ENCODE assay signal across 14 mouse cellular contexts in the genomic region with DNA sequence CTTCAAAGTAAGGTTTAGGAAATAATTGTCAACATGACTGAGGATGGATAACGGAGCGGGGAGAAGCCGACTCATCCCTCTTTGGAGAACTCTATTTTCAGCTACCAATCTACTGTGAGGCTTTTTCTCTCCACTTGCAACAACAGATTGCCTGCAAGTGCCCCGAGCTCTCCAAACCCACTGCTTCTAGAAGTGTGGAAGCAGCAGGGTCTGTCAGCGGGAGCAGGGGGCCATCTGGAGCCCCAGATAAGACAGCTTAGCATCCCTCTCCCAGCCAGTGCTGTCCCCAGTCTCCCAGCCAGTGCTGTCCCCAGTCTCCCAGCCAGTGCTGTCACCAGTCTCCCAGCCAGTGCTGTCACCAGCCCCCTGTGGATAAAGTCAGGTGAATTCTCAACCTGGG. TPM values are rescaled to one million over a fixed set of nuclear protein-coding genes. Genes with fewer than 3 reads are reported as not detected.
DNase-seq lines count a peak whose midpoint lies in the region; ATAC-seq lines count a peak whose summit lies in the region.
"Had no signal": no experiment of that assay in that cellular context is flagged by ENCODE, and none has a peak within 500 bp of the region (broad histone marks: within the 10 kb centered on the region; RNA-seq: fewer than 3 reads in every experiment).

No protein-coding gene starts in this region.

- H3K27me3 ChIP-seq in hindbrain, embryonic 15.5 days, result no peaks in the 10 kb centered on the region
- H3K27me3 ChIP-seq in hindbrain, embryonic 11.5 days (ENCODE audit: control insufficient read depth, insufficient read depth, low read length), result no peaks in the 10 kb centered on the region

- H3K4me3 ChIP-seq in hindbrain, embryonic 15.5 days, result no peak overlapping the region
- no peak overlapping the region for H3K4me3 ChIP-seq in hindbrain, embryonic 11.5 days (ENCODE audit: low read depth, low read length)
- H3K4me3 ChIP-seq: kidney, embryonic 15.5 days; layer of hippocampus, adult 2 months; midbrain, embryonic 10.5 days had no signal

- no peaks in the 10 kb centered on the region for H3K36me3 ChIP-seq in hindbrain, embryonic 15.5 days
- no peaks in the 10 kb centered on the region for H3K36me3 ChIP-seq in hindbrain, embryonic 11.5 days (ENCODE audit: control insufficient read depth, insufficient read depth, low read length)
- H3K36me3 ChIP-seq: kidney, embryonic 15.5 days; midbrain, embryonic 10.5 days had no signal

- ATAC-seq in hindbrain, embryonic 15.5 days (ENCODE audit: low FRiP score, low read depth), result peak; percentile 19; the same call in 1 of the 2 replicates
- no peak for ATAC-seq in hindbrain, embryonic 11.5 days (ENCODE audit: low FRiP score)
- ATAC-seq in activated CD4-positive, CD25-positive, alpha-beta regulatory T cell, adult 4 months, result no peak

- H3K9me3 ChIP-seq in hindbrain, embryonic 15.5 days, result no peaks in the 10 kb centered on the region
- H3K9me3 ChIP-seq in hindbrain, embryonic 11.5 days (ENCODE audit: control insufficient read depth, low read length), result no peaks in the 10 kb centered on the region
- H3K9me3 ChIP-seq: kidney, embryonic 15.5 days; midbrain, embryonic 10.5 days had no signal

- no peak for DNase-seq in hindbrain, embryonic 11.5 days (ENCODE audit: low spot score)
- peak; percentile 37 to 44 for DNase-seq in right cerebral cortex, adult 2 months (ENCODE audit: low spot score in 2 of 2)
- no peak for DNase-seq in right cerebral cortex, postnatal 14 days
- peak; percentile 69 to 80 for DNase-seq in cerebellum, postnatal 14 days
- no peak for DNase-seq in kidney, adult 11 months
- DNase-seq: adrenal gland, postnatal 25 days; heart, adult 11 months; lung, postnatal 10 days had no signal

- no peak overlapping the region for H3K4me2 ChIP-seq in hindbrain, embryonic 15.5 days
- no peak overlapping the region for H3K4me2 ChIP-seq in hindbrain, embryonic 11.5 days (replicated peaks; ENCODE audit: low read depth, low read length)
- H3K4me2 ChIP-seq: kidney, embryonic 15.5 days had no signal

- H3K4me1 ChIP-seq in hindbrain, embryonic 15.5 days (replicated peaks), result no peaks in the 10 kb centered on the region
- no peaks in the 10 kb centered on the region for H3K4me1 ChIP-seq in hindbrain, embryonic 11.5 days (replicated peaks; ENCODE audit: control insufficient read depth, insufficient read depth, low read length)
- H3K4me1 ChIP-seq: kidney, embryonic 15.5 days; midbrain, embryonic 10.5 days had no signal

- no peak overlapping the region for H3K9ac ChIP-seq in hindbrain, embryonic 15.5 days
- no peak overlapping the region for H3K9ac ChIP-seq in hindbrain, embryonic 11.5 days (ENCODE audit: low read depth, low read length)
- H3K9ac ChIP-seq: kidney, embryonic 15.5 days; liver, embryonic 14.5 days had no signal

- WGBS in hindbrain, embryonic 15.5 days, result 75% methylated on average over 5 of the region's 5 CpGs
- 83% methylated on average over 5 of the region's 5 CpGs for WGBS in hindbrain, embryonic 11.5 days

- no peak overlapping the region for H3K27ac ChIP-seq in hindbrain, embryonic 15.5 days (replicated peaks)
- no peak overlapping the region for H3K27ac ChIP-seq in hindbrain, embryonic 11.5 days (ENCODE audit: low read depth, low read length)
- H3K27ac ChIP-seq: kidney, embryonic 15.5 days; layer of hippocampus, adult 2 months; liver, embryonic 14.5 days; midbrain, embryonic 10.5 days had no signal

RNA-seq across cellular contexts. Expression of a gene that starts 48.2 kb away (rescaled TPM):
- polyA plus RNA-seq in hindbrain, embryonic 15.5 days (2015; fragmentation: Nextera tagmentation; extraction: Ambion mirVana), result 31.8 and 36.6 TPM in 2 replicates
- 4.5 and 4.6 TPM in 2 replicates for polyA plus RNA-seq in hindbrain, embryonic 11.5 days (2014; fragmentation: Nextera tagmentation; extraction: Ambion mirVana)
- polyA plus RNA-seq in activated CD4-positive, CD25-positive, alpha-beta regulatory T cell, adult 4 months (2017; shearing (Covaris generic)), result under 1 TPM in 1 of 2 experiments, not detected in 1; 0.50 TPM
- polyA plus RNA-seq: liver, embryonic 14.5 days had no signal

Comparison
In these comparisons a context has a peak if more than half of its experiments do, and no peak if none do; other contexts are left out.
1. DNase-seq: peak in right cerebral cortex, adult 2 months (2 of 2) and cerebellum, postnatal 14 days (2 of 2); none in hindbrain, embryonic 11.5 days (single experiment), right cerebral cortex, postnatal 14 days (single experiment) and kidney, adult 11 months (single experiment).